Mouse (Mus musculus): ENCODE results near the gene Prss2.
"Not testable (repeated sequence)": the region's sequence is repeated elsewhere in the genome, so short reads cannot be mapped to it uniquely, and the experiment has no call there.

The Prss2 gene

DNA sequence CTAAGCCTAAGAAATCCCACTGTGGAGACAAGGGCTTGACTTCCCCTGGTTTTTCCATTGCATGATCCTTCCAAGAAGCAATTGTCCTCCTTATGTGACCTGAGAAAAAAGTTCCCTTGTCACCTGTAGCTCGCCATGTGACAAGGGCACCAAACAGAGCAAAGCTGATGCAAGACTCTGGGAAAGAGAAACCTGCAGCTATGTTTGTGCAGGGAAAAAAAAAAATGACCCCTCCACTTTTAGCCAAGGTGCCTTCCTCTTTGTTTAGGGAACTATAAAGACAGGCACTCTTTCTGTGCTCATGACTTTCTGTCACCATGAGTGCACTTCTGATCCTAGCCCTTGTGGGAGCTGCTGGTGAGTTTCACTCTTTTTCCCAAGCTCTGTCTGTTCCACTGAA, at the start of gene Prss2:
Prss2 (plus strand) TSS at position 301 of the 400 bp plus-strand sequence.
- DNase-seq (ENCODE audit: low read depth), result no peak

- no peak for DNase-seq (ENCODE audit: low read depth)
Observed at GRCm38 (mm10) chr6:41499374-41499773, 22.2 kb upstream of the Prss2 start.

DNA sequence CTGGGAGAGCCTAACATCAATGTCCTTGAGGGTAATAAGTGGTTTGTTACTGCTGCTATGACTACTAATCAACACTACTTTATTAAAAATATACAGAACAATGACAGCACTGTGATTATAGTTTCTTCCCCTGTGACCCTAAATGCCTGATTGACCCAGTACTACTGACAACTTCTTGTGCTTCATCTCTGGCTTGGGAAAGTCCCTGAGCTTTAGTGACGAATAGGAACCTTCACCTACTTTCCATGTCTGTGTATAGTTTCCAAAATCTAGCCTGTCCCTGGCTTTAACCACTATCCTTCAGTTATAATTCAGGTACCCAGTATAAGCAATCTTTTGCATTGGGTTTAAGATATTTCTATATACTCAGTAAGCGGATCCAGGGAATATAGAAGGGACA, 16.7 kb upstream of the Prss2 start:
- DNase-seq (ENCODE audit: low read depth), result no peak

GRCm38 (mm10) chr6:41505323-41505722, 16.3 kb upstream of the Prss2 start:
- DNase-seq (ENCODE audit: low read depth), result no peak

DNA sequence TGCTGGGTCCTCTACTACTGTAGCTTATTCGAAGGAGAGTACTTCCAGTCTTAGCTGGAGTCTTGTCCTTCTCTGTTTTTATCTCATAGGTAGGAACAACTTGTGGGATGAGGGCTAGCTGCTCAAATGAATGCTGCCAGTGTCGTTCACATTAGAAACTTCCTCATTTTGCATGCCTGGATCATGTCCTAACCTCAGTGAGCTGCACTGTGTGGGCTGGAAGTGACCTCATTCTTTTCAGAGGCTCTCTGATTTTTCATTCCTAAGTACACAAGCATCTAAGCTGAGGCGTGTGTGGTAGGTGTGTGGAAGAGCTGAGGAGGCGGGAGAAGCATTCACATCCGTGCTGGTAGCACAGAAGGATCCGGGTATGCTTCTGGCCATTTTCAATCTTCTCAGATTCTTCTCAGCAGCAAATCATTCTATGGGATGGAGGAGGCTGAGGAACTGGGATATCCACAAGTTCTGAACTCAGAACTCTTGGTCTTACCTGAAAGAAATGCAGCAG, 3.5 kb upstream of the Prss2 start:
- DNase-seq (ENCODE audit: low read depth), result no peak

DNA sequence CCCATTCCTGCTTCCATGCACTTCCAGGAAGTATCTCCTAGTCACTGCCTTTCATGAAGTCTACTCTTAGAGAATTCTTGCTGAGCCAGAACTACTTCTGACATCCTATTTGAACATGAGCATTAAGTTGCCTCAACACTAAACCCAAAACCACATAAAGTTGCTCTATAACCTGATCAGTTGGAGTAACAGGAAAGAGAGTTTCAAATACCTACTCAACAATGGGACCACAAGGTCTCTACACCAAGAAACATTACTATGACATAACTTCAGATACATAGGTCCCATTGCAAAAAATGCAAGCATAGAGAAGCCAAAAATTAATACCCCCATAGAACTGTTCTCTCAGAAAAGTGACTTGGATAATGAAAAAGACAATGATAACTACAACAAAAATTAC, 4.9 kb downstream of the Prss2 start:
- DNase-seq (ENCODE audit: low read depth), result no peak

DNA sequence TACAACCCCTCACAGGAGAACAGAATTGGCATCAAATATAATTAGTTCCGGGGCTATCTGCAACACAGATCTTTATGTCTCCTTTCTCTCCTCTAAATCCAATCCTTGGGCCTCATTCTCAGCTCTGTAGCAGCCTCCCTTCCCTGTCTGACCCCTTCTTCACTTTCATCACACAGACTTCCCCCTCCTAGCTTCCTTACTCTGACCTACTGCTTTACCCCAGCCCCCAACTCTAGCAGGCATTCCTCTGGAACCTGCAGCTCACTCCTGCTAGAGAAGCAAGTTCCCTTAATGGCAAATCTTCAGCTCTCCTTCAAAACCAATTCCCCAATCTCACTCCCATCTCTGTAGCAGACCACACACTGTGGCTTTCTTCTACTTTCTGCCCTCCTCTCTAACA, 5.8 kb downstream of the Prss2 start:
- DNase-seq (ENCODE audit: low read depth), result no peak

DNA sequence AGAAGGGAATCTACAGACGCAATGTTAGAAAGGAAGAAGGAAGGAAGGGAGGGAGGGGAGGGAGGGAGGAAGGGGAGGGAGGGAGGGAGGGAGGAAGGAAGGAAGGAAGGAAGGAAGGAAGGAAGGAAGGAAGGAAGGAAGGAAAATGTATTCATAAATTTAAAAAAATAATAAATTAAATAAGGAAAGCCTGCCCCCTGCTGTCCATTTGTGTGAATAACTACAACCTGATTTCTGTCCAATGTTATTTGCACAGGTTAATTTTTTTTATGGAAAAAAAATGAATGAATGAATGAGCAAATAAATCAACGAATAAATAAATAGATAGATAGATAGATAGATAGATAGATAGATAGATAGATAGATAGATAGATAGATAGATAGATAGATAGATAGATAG, 8.4 kb downstream of the Prss2 start:
- DNase-seq (ENCODE audit: low read depth), result not testable (repeated sequence)

DNA sequence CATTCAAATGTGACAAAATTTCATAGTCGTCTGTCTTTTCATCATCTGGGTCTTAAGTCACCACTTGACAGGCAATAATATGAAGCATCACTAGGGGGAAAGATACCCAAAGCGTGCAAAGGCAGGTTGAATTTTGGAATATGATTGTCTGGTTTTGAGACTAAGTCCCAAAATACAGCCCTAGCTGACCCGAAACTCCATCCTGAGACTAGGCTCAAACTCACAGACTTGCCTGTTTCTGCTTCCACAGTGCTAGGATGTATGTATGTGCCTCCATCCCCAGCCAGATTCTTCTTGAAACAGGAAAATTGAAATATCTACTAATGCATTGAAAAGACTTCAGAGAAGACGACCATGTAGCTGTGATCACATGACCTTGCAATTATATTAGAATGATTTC, 10.6 kb downstream of the Prss2 start:
- no peak for DNase-seq (ENCODE audit: low read depth)

- DNase-seq (ENCODE audit: low read depth), result no peak
Observed at GRCm38 (mm10) chr6:41532687-41533284, 11.2 kb downstream of the Prss2 start.

DNA sequence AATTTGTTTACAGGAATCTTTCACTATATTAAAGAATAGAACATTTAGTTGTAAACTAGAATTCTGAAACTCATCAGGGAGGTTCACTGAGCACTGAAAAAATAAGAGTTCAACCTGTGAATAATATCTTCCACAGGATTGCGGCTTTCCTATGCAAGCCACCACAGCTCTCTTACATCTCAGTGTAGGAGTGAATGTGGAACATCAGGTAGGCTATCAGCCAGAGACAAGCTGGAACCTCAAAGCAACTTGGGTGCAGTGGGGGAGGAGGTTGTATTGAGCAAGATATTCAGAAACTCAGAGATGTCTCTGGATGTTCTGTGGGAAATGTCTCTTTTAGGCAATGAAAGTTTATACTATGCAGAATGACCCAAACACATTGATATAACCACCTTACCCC, 15.8 kb downstream of the Prss2 start:
- DNase-seq (ENCODE audit: low read depth), result no peak

- not testable (repeated sequence) for DNase-seq (ENCODE audit: low read depth)
Observed at GRCm38 (mm10) chr6:41538296-41538695, 16.7 kb downstream of the Prss2 start.

GRCm38 (mm10) chr6:41540746-41541145, 19.2 kb downstream of the Prss2 start:
- DNase-seq (ENCODE audit: low read depth), result peak; percentile 19

DNA sequence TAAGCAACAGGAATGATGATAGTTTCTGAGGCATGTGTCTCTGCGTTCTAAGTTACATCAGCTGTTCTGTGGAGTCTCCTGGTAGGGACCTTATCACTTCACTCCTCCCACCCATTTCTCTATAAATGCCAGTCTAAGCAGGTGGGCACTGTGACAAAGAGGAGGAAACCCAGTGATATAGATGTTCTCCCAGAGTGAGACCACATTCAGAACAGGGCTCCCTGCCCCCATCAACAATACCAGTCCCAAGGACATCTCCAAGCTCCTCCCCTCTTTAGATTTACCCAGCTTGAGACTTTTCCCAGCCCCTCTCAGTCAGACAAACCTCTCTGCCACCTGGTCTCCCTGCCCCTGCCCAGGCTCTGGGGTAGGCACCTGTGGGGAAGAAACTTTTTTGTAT, 20.2 kb downstream of the Prss2 start:
- no peak for DNase-seq (ENCODE audit: low read depth)

DNA sequence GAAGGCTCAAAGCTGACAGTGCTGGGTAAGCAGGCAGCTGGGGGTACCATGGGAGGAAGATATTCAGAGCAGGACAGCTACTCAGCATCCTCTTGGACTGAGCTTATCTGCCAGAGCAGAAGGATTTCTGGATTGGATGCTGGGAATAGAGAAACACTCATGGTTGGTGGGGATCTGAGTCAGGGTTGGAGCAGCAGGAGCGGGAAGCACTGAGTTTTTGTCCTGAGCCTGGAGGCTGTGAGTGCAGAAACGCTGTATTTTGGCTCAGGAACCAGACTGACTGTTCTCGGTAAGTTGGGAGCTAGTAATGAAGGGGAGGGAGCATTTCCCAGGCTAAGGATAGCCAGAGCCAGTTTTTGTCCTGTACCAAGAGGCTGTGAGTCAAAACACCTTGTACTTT, 21.4 kb downstream of the Prss2 start:
- no peak for DNase-seq (ENCODE audit: low read depth)

DNA sequence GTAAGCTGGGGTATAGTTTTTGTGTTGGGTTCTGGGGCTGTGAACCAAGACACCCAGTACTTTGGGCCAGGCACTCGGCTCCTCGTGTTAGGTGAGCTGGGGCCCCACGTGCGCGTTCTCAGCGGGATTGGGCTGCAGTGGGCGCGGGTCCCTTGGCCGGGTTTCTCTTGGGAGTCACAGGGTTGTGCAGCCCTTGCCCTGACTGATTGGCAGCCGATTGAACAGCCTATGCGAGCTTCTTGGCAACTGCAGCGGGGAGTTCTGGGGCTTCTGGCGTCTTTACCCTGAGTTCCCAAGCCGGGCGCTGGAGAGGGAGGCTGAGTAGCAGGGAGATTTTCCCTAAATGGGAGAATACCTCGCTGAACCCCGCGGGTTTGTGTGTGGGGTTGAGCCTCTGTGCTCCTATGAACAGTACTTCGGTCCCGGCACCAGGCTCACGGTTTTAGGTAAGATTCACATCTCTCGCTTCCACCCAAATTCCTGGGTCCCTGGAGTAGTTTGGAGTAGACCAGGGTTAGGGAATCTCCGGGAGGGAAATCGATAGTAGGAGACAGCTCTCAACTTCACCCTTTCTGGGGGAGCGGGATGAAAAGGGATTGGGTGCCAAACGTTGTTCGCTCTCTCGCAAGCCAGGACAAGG, 21.9 kb downstream of the Prss2 start:
- DNase-seq (ENCODE audit: low read depth), result no peak

- DNase-seq (ENCODE audit: low read depth), result no peak
Observed at GRCm38 (mm10) chr6:41544381-41544924, 22.9 kb downstream of the Prss2 start.

GRCm38 (mm10) chr6:41545266-41545665, 23.7 kb downstream of the Prss2 start:
- no peak for DNase-seq (ENCODE audit: low read depth)

DNA sequence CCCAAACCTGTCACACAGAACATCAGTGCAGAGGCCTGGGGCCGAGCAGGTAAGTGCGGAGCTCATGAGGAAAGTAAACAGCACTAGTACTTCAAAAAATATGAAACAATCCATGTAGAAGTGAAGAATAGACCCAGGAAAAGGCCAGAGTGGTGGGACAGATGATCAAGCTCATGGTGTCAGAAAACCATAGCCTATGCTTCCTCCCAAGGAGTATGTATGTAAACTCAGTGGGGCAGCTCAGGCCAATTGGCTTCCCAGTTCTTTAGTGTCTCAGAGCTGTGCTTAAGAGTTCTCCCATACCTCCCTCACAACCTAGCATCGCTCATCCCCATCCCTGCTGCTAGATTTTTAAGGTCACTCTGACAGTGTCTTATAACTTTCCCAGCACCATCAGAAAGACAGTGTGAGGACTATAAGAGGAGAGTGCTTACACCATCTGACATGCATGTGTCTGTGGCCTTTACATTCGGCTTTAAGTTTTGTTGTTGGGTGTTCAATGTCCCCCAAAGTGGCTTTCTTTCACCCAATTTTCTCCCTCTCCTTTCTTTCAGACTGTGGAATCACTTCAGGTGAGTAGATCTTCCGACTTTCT, 25.6 kb downstream of the Prss2 start:
- DNase-seq (ENCODE audit: low read depth), result no peak

GRCm38 (mm10) chr6:41548286-41548685, 26.7 kb downstream of the Prss2 start:
- no peak for DNase-seq (ENCODE audit: low read depth)

GRCm38 (mm10) chr6:41553356-41554010, 31.9 kb downstream of the Prss2 start:
- DNase-seq (ENCODE audit: low read depth), result no peak

GRCm38 (mm10) chr6:41554295-41555169, 32.9 kb downstream of the Prss2 start:
- DNase-seq (ENCODE audit: low read depth), result no peak
